Mouse (Mus musculus): ENCODE measurements around the gene Depdc5. TPM values are rescaled to one million over a fixed set of nuclear protein-coding genes. Genes with fewer than 3 reads are reported as not detected.
"Not testable (repeated sequence)": the region's sequence is repeated elsewhere in the genome, so short reads cannot be mapped to it uniquely, and the experiment has no call there.

Gene Depdc5
- polyA plus RNA-seq (2015; fragmentation: Nextera tagmentation; extraction: Ambion mirVana), result 7.4 and 9.7 TPM in 2 replicates

GRCm38 (mm10) chr5:32863253-32864228, at the start of gene Depdc5:
TSS of gene Depdc5 (plus strand) at chr5:32863701.
- WGBS (ENCODE audit: insufficient replicate concordance), result 1% methylated on average over 64 of the region's 64 CpGs
- no peaks in the 10 kb centered on the region for H3K27me3 ChIP-seq
- peaks cover 26% of the 10 kb centered on the region for H3K4me1 ChIP-seq (replicated peaks)
- H3K36me3 ChIP-seq, result peaks cover 9% of the 10 kb centered on the region; the same call in 1 of the 2 replicates
- H3K9me3 ChIP-seq (replicated peaks), result no peaks in the 10 kb centered on the region
- peak; percentile 98 for ATAC-seq (ENCODE audit: low read depth)
- H3K4me2 ChIP-seq, result peak within 1 kb of the TSS; percentile 91
- H3K9ac ChIP-seq, result peak within 1 kb of the TSS; percentile 93
- peak within 1 kb of the TSS; percentile 88 for H3K27ac ChIP-seq
- peak within 1 kb of the TSS; percentile 88 for H3K4me3 ChIP-seq (replicated peaks)
- peak; percentile 94 for DNase-seq

GRCm38 (mm10) chr5:32815396-32815795, 48.1 kb upstream of the Depdc5 start:
- WGBS (ENCODE audit: insufficient replicate concordance), result 83% methylated on average over 4 of the region's 4 CpGs
- ATAC-seq (ENCODE audit: low read depth) (no peak), DNase-seq (no peak)
- H3K36me3 ChIP-seq, result peaks cover 79% of the 10 kb centered on the region
- no peak overlapping the region for H3K4me3 ChIP-seq (replicated peaks)
- no peaks in the 10 kb centered on the region for H3K27me3 ChIP-seq
- H3K4me2 ChIP-seq, result no peak overlapping the region
- no peaks in the 10 kb centered on the region for H3K9me3 ChIP-seq (replicated peaks)
- H3K4me1 ChIP-seq (replicated peaks), result no peaks in the 10 kb centered on the region
- H3K27ac ChIP-seq, result no peak overlapping the region
- H3K9ac ChIP-seq, result no peak overlapping the region

- 90% methylated on average over 8 of the region's 8 CpGs for WGBS (ENCODE audit: insufficient replicate concordance)
- no peak for ATAC-seq (ENCODE audit: low read depth)
- no peaks in the 10 kb centered on the region for H3K4me1 ChIP-seq (replicated peaks)
- no peak overlapping the region for H3K4me2 ChIP-seq
- H3K27me3 ChIP-seq, result no peaks in the 10 kb centered on the region
- no peak overlapping the region for H3K27ac ChIP-seq
- peaks cover 83% of the 10 kb centered on the region for H3K36me3 ChIP-seq
- DNase-seq, result no peak
- no peaks in the 10 kb centered on the region for H3K9me3 ChIP-seq (replicated peaks)
- H3K9ac ChIP-seq, result no peak overlapping the region
- H3K4me3 ChIP-seq (replicated peaks), result no peak overlapping the region
Measured at GRCm38 (mm10) chr5:32820471-32820870, 43.0 kb upstream of the Depdc5 start.

GRCm38 (mm10) chr5:32827009-32827408, 36.5 kb upstream of the Depdc5 start, which contains the start of gene Gm20671:
TSS of gene Gm20671 (minus strand) at chr5:32827109.
- Histone ChIP-seq H3K27me3 (no peaks in the 10 kb centered on the region), H3K9me3 (replicated peaks) (no peaks in the 10 kb centered on the region), H3K4me1 (replicated peaks) (no peaks in the 10 kb centered on the region), H3K4me3 (replicated peaks) (no peak within 1 kb of the TSS), H3K27ac (no peak within 1 kb of the TSS), H3K36me3 (peaks cover 85% of the 10 kb centered on the region), H3K9ac (no peak within 1 kb of the TSS), H3K4me2 (no peak within 1 kb of the TSS)
- DNase-seq (no peak), ATAC-seq (ENCODE audit: low read depth) (no peak)
- 86% methylated on average over 7 of the region's 7 CpGs for WGBS (ENCODE audit: insufficient replicate concordance)

- H3K9ac ChIP-seq; H3K4me3 ChIP-seq (replicated peaks); ATAC-seq (ENCODE audit: low read depth); H3K4me1 ChIP-seq (replicated peaks); H3K9me3 ChIP-seq (replicated peaks); H3K27ac ChIP-seq; H3K27me3 ChIP-seq; DNase-seq; H3K4me2 ChIP-seq: not testable (repeated sequence)
- 65% methylated on average over 1 of the region's 1 CpGs for WGBS (ENCODE audit: insufficient replicate concordance)
- H3K36me3 ChIP-seq, result peaks cover 86% of the 10 kb centered on the region
Measured at GRCm38 (mm10) chr5:32828766-32829165, 34.7 kb upstream of the Depdc5 start.

- peaks cover 95% of the 10 kb centered on the region for H3K36me3 ChIP-seq
- 85% methylated on average over 2 of the region's 2 CpGs for WGBS (ENCODE audit: insufficient replicate concordance)
- H3K4me3 ChIP-seq (replicated peaks), result no peak overlapping the region
- no peak overlapping the region for H3K4me2 ChIP-seq
- no peak overlapping the region for H3K27ac ChIP-seq
- H3K9me3 ChIP-seq (replicated peaks), result no peaks in the 10 kb centered on the region
- H3K9ac ChIP-seq, result no peak overlapping the region
- no peaks in the 10 kb centered on the region for H3K27me3 ChIP-seq
- DNase-seq, result no peak
- H3K4me1 ChIP-seq (replicated peaks), result 0 out of 2 replicates have a peak, but pooled peaks cover 5% of the 10 kb centered on the region
- no peak for ATAC-seq (ENCODE audit: low read depth)
Measured at GRCm38 (mm10) chr5:32830054-32830453, 33.4 kb upstream of the Depdc5 start.

GRCm38 (mm10) chr5:32834497-32834896, 29.0 kb upstream of the Depdc5 start:
- Histone ChIP-seq H3K27me3 (no peaks in the 10 kb centered on the region), H3K9me3 (replicated peaks) (no peaks in the 10 kb centered on the region), H3K4me3 (replicated peaks) (no peak overlapping the region), H3K4me2 (no peak overlapping the region), H3K9ac (no peak overlapping the region), H3K27ac (no peak overlapping the region), H3K36me3 (peaks cover 91% of the 10 kb centered on the region), H3K4me1 (replicated peaks) (0 out of 2 replicates have a peak, but pooled peaks cover 5% of the 10 kb centered on the region)
- peak; percentile 50 for ATAC-seq (ENCODE audit: low read depth)
- DNase-seq, result no peak
- 58% methylated on average over 1 of the region's 1 CpGs for WGBS (ENCODE audit: insufficient replicate concordance)

GRCm38 (mm10) chr5:32836976-32837375, 26.5 kb upstream of the Depdc5 start:
- no peaks in the 10 kb centered on the region for H3K9me3 ChIP-seq (replicated peaks)
- no peak overlapping the region for H3K9ac ChIP-seq
- peaks cover 91% of the 10 kb centered on the region for H3K36me3 ChIP-seq
- H3K4me2 ChIP-seq, result no peak overlapping the region
- no peak overlapping the region for H3K4me3 ChIP-seq (replicated peaks)
- no peaks in the 10 kb centered on the region for H3K27me3 ChIP-seq
- 89% methylated on average over 5 of the region's 5 CpGs for WGBS (ENCODE audit: insufficient replicate concordance)
- no peak for DNase-seq
- no peak overlapping the region for H3K27ac ChIP-seq
- ATAC-seq (ENCODE audit: low read depth), result no peak
- 0 out of 2 replicates have a peak, but pooled peaks cover 5% of the 10 kb centered on the region for H3K4me1 ChIP-seq (replicated peaks)

GRCm38 (mm10) chr5:32840029-32840428, 23.5 kb upstream of the Depdc5 start:
- Histone ChIP-seq H3K4me3 (replicated peaks) (no peak overlapping the region), H3K27ac (no peak overlapping the region), H3K4me2 (no peak overlapping the region), H3K9me3 (replicated peaks) (no peaks in the 10 kb centered on the region), H3K9ac (no peak overlapping the region), H3K27me3 (no peaks in the 10 kb centered on the region), H3K36me3 (peaks cover 91% of the 10 kb centered on the region), H3K4me1 (replicated peaks) (no peaks in the 10 kb centered on the region)
- 90% methylated on average over 2 of the region's 2 CpGs for WGBS (ENCODE audit: insufficient replicate concordance)
- DNase-seq, result no peak
- ATAC-seq (ENCODE audit: low read depth), result no peak

- ATAC-seq (ENCODE audit: low read depth), result peak; percentile 63
- peak overlapping the region; percentile 32; the same call in 1 of the 2 replicates for H3K4me2 ChIP-seq
- 33% methylated on average over 3 of the region's 3 CpGs for WGBS (ENCODE audit: insufficient replicate concordance)
- no peak overlapping the region for H3K9ac ChIP-seq
- peaks cover 47% of the 10 kb centered on the region for H3K36me3 ChIP-seq
- no peak overlapping the region for H3K4me3 ChIP-seq (replicated peaks)
- H3K9me3 ChIP-seq (replicated peaks), result no peaks in the 10 kb centered on the region
- H3K27ac ChIP-seq, result peak overlapping the region; percentile 58
- H3K27me3 ChIP-seq, result no peaks in the 10 kb centered on the region
- H3K4me1 ChIP-seq (replicated peaks), result peaks cover 48% of the 10 kb centered on the region
- DNase-seq, result peak; percentile 24
Measured at GRCm38 (mm10) chr5:32849178-32849577, 14.3 kb upstream of the Depdc5 start.

- peak overlapping the region; percentile 32; the same call in 1 of the 2 replicates for H3K4me2 ChIP-seq
- not testable (repeated sequence) for H3K27me3 ChIP-seq; H3K9me3 ChIP-seq (replicated peaks); DNase-seq; H3K4me3 ChIP-seq (replicated peaks); ATAC-seq (ENCODE audit: low read depth); H3K9ac ChIP-seq
- 82% methylated on average over 3 of the region's 3 CpGs for WGBS (ENCODE audit: insufficient replicate concordance)
- peaks cover 43% of the 10 kb centered on the region for H3K36me3 ChIP-seq
- H3K27ac ChIP-seq, result peak overlapping the region; percentile 58; the same call in 1 of the 2 replicates
- H3K4me1 ChIP-seq (replicated peaks), result peaks cover 51% of the 10 kb centered on the region
Measured at GRCm38 (mm10) chr5:32849580-32849979, 13.9 kb upstream of the Depdc5 start.
